Mouse (Mus musculus) G1E-ER4 (cell line): ENCODE data around the gene Cdc27. TPM values are rescaled to one million over a fixed set of nuclear protein-coding genes. Genes with fewer than 3 reads are reported as not detected.

Experiments used
- GATA1 ChIP-seq: IDR thresholded peaks from one replicate; pipeline ENCODE4 v1.8.0; 2012; ENCODE audit warnings: low read length, inconsistent platforms
- polyA plus RNA-seq: library from polyadenylated mRNA; stranded (reverse); fragments of >175 nt; gene quantifications from 2 replicates; pipeline ENCODE4 v1.2.3, GENCODE M21; 2012

The Cdc27 gene
- polyA plus RNA-seq, 1 experiment = 7.0 TPM

DNA sequence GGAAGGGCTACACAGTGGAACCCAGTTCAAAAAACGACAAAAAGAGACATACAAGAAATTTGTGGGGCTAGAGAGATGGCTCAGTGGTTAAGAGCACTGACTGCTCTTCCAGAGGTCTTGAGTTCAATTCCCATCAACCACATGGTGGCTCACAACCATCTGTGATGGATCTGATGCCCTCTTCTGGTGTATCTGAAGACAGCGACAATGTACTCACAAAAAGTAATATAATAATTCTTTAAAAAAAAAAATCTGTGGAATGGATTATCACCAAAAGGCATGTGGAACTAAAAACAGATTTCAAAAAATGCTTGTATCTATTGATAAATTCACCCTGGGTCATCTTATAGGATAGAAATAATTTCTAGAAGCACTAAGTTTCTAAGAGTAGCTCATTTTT is 91.9 kb downstream of the Cdc27 start:
- no peak for TF ChIP-seq GATA1

Other genes with a start within 250 kb of the Cdc27 start
- gene Kansl1, start 81.8 kb downstream of the Cdc27 start, polyA plus RNA-seq = 134 and 156 TPM in 2 replicates
- 0.09 and 0.16 TPM in 2 replicates for gene Myl4, start within 50 bp of the Cdc27 start, polyA plus RNA-seq
- gene Itgb3, start 57.4 kb upstream of the Cdc27 start, polyA plus RNA-seq = 0.39 and 0.46 TPM in 2 replicates
- gene Gm11639, start 135.1 kb upstream of the Cdc27 start, polyA plus RNA-seq = not detected in 2 replicates